Comparison of ENCODE assay signal across 8 mouse cellular contexts in genomic region chr5:114774403-114775051, GRCm38 (mm10). TPM values are rescaled to one million over a fixed set of nuclear protein-coding genes. Genes with fewer than 3 reads are reported as not detected.
A peak's percentile ranks its signal among the peaks of the same experiment; 100 is the strongest.
DNase-seq lines count a peak whose midpoint lies in the region; ATAC-seq and TF ChIP-seq lines count a peak whose summit lies in the region.

Gene Ankrd13a, plus strand, starts transcription at chr5:114774677.

- H3K79me2 ChIP-seq in C2C12 (ENCODE audit: control insufficient read depth, insufficient read depth) (peaks cover 80% of the 10 kb centered on the region), myocyte (ENCODE audit: control insufficient read depth, insufficient read depth) (peaks cover 68% of the 10 kb centered on the region)
- peaks cover 53% of the 10 kb centered on the region for H3K79me2 ChIP-seq in liver, adult 2 months (ENCODE audit: control insufficient read depth, insufficient read depth, low read length)

- H3K4me3 ChIP-seq in C2C12 (ENCODE audit: insufficient read depth, poor library complexity, severe bottlenecking) (peak within 1 kb of the TSS; percentile 89), myocyte (peak within 1 kb of the TSS; percentile 52)
- peak within 1 kb of the TSS; percentile 89 for H3K4me3 ChIP-seq in erythroblast, embryonic 14.5 days (replicated peaks)
- H3K4me3 ChIP-seq in heart, embryonic 11.5 days (ENCODE audit: low read depth, low read length), result peak within 1 kb of the TSS; percentile 100
- H3K4me3 ChIP-seq in kidney, embryonic 16.5 days (ENCODE audit: low read length), result peak within 1 kb of the TSS; percentile 85
- H3K4me3 ChIP-seq in liver, adult 2 months (ENCODE audit: insufficient read depth, low read depth, low read length), result peak within 1 kb of the TSS; percentile 57

- peaks cover 43% of the 10 kb centered on the region for H3K79me3 ChIP-seq in C2C12 (ENCODE audit: low read depth)

- no peak for TF ChIP-seq CTCF in C2C12 (IDR thresholded peaks at IDR 0.05; ENCODE audit: control insufficient read depth, insufficient read depth, insufficient read length)
- no peak for TF ChIP-seq CTCF in brain, embryonic 14.5 days (IDR thresholded peaks at IDR 0.05; ENCODE audit: borderline replicate concordance, extremely low read depth, insufficient read depth, insufficient read length)
- no peak for TF ChIP-seq CTCF in liver, adult 2 months (IDR thresholded peaks at IDR 0.05; ENCODE audit: low read depth, low read length)

- peak; percentile 98 for DNase-seq in brain, embryonic 14.5 days (ENCODE audit: low read depth)
- peak; percentile 81 for DNase-seq in liver, adult 2 months (ENCODE audit: extremely low read depth, low read depth, low spot score)
- peak; percentile 94 for DNase-seq in splenic B cell, adult 2 months (ENCODE audit: low read depth, low spot score)

- H3K27me3 ChIP-seq in C2C12 (ENCODE audit: control insufficient read depth, insufficient read depth, insufficient read length) (no peaks in the 10 kb centered on the region), myocyte (ENCODE audit: control insufficient read depth, insufficient read depth, insufficient read length) (no peaks in the 10 kb centered on the region)
- H3K27me3 ChIP-seq in erythroblast, embryonic 14.5 days (ENCODE audit: control insufficient read depth), result no peaks in the 10 kb centered on the region
- H3K27me3 ChIP-seq in heart, embryonic 11.5 days (ENCODE audit: control insufficient read depth, insufficient read depth, low read length), result no peaks in the 10 kb centered on the region
- no peaks in the 10 kb centered on the region for H3K27me3 ChIP-seq in kidney, embryonic 16.5 days (ENCODE audit: insufficient read depth, low read length)
- no peaks in the 10 kb centered on the region for H3K27me3 ChIP-seq in liver, adult 2 months (ENCODE audit: control insufficient read depth, insufficient read depth, low read length)
- no peaks in the 10 kb centered on the region for H3K27me3 ChIP-seq in splenic B cell, adult 2 months (ENCODE audit: control insufficient read depth, insufficient read depth, low read length, poor library complexity, severe bottlenecking)

- TF ChIP-seq POLR2A in brain, embryonic 14.5 days (IDR thresholded peaks at IDR 0.05; ENCODE audit: borderline replicate concordance, extremely low read depth, insufficient read depth, insufficient read length, poor library complexity, severe bottlenecking), result peak; percentile 83
- TF ChIP-seq POLR2A in liver, adult 2 months (IDR thresholded peaks at IDR 0.05; ENCODE audit: extremely low read depth, insufficient read depth, low read length), result peak; percentile 56
- peak; percentile 78 for TF ChIP-seq POLR2A in myocyte (IDR thresholded peaks at IDR 0.05; ENCODE audit: insufficient read length, low read depth)

- peak; percentile 84 for ATAC-seq in heart, embryonic 11.5 days (replicated peaks; ENCODE audit: insufficient number of reproducible peaks, low FRiP score, low TSS enrichment)
- peak; percentile 89 for ATAC-seq in kidney, embryonic 16.5 days (ENCODE audit: low FRiP score, low TSS enrichment)

- H3K9me3 ChIP-seq in erythroblast, embryonic 14.5 days (ENCODE audit: control insufficient read depth, low read length), result no peaks in the 10 kb centered on the region
- no peaks in the 10 kb centered on the region for H3K9me3 ChIP-seq in heart, embryonic 11.5 days (replicated peaks; ENCODE audit: control insufficient read depth, low read length)
- H3K9me3 ChIP-seq in kidney, embryonic 16.5 days (ENCODE audit: low read length), result no peaks in the 10 kb centered on the region

- H3K36me3 ChIP-seq in C2C12 (ENCODE audit: control insufficient read depth, insufficient read depth), result no peaks in the 10 kb centered on the region
- H3K36me3 ChIP-seq in erythroblast, embryonic 14.5 days (ENCODE audit: control insufficient read depth), result peaks cover 14% of the 10 kb centered on the region
- H3K36me3 ChIP-seq in heart, embryonic 11.5 days (ENCODE audit: control insufficient read depth, insufficient read depth, low read length), result no peaks in the 10 kb centered on the region
- H3K36me3 ChIP-seq in kidney, embryonic 16.5 days (ENCODE audit: insufficient read depth, low read length), result no peaks in the 10 kb centered on the region
- H3K36me3 ChIP-seq in liver, adult 2 months (ENCODE audit: control insufficient read depth, insufficient read depth, low read length), result no peaks in the 10 kb centered on the region
- no peaks in the 10 kb centered on the region for H3K36me3 ChIP-seq in myocyte (ENCODE audit: control insufficient read depth, insufficient read depth)
- H3K36me3 ChIP-seq in splenic B cell, adult 2 months (ENCODE audit: control insufficient read depth, insufficient read depth, low read length, poor library complexity, severe bottlenecking), result no peaks in the 10 kb centered on the region

- peak within 1 kb of the TSS; percentile 94 for H3K4me2 ChIP-seq in heart, embryonic 11.5 days
- peak within 1 kb of the TSS; percentile 98 for H3K4me2 ChIP-seq in kidney, embryonic 16.5 days (replicated peaks; ENCODE audit: low read depth, low read length)
- peak within 1 kb of the TSS; percentile 97 for H3K4me2 ChIP-seq in myocyte (ENCODE audit: low read depth)

- peaks cover 71% of the 10 kb centered on the region for H3K4me1 ChIP-seq in erythroblast, embryonic 14.5 days (ENCODE audit: control insufficient read depth)
- peaks cover 20% of the 10 kb centered on the region for H3K4me1 ChIP-seq in heart, embryonic 11.5 days (ENCODE audit: control insufficient read depth, insufficient read depth, low read length)
- H3K4me1 ChIP-seq in kidney, embryonic 16.5 days (ENCODE audit: insufficient read depth, low read length), result peaks cover 25% of the 10 kb centered on the region
- H3K4me1 ChIP-seq in liver, adult 2 months (ENCODE audit: control insufficient read depth, insufficient read depth, low read length), result peaks cover 10% of the 10 kb centered on the region

- H3ac ChIP-seq in C2C12 (ENCODE audit: control insufficient read depth, insufficient read length, low read depth) (peak within 1 kb of the TSS; percentile 92), myocyte (ENCODE audit: control insufficient read depth, insufficient read length) (peak within 1 kb of the TSS; percentile 99)

- H3K9ac ChIP-seq in heart, embryonic 11.5 days (ENCODE audit: low read depth, low read length), result peak within 1 kb of the TSS; percentile 95
- H3K9ac ChIP-seq in kidney, embryonic 16.5 days (replicated peaks; ENCODE audit: low read length), result peak within 1 kb of the TSS; percentile 96
- peak within 1 kb of the TSS; percentile 77 for H3K9ac ChIP-seq in liver, adult 2 months (ENCODE audit: low read depth, low read length)

- peak within 1 kb of the TSS; percentile 90 for H3K27ac ChIP-seq in heart, embryonic 11.5 days (ENCODE audit: low read depth, low read length)
- peak within 1 kb of the TSS; percentile 90 for H3K27ac ChIP-seq in kidney, embryonic 16.5 days (ENCODE audit: low read length)
- peak within 1 kb of the TSS; percentile 74 for H3K27ac ChIP-seq in liver, adult 2 months (replicated peaks; ENCODE audit: insufficient read depth, low read depth, low read length)

- WGBS in heart, embryonic 11.5 days (ENCODE audit: insufficient replicate concordance), result under 1% methylated on average over 49 of the region's 73 CpGs
- under 1% methylated on average over 64 of the region's 73 CpGs for WGBS in kidney, embryonic 16.5 days
- WGBS in liver, adult 2 months, result under 1% methylated on average over 64 of the region's 73 CpGs

TF ChIP-seq in C2C12, 6 proteins besides CTCF, POLR2A, EP300 and RAD21:
- no peak for TF ChIP-seq FOSL1 (IDR thresholded peaks at IDR 0.05; ENCODE audit: insufficient read depth, low read length, poor library complexity, severe bottlenecking)
- TF ChIP-seq USF1 (IDR thresholded peaks at IDR 0.05; ENCODE audit: low read depth), result no peak
- no peak for TF ChIP-seq MYOG (IDR thresholded peaks at IDR 0.05; ENCODE audit: control insufficient read depth, extremely low read depth, insufficient read length)
- TF ChIP-seq MAX (IDR thresholded peaks at IDR 0.05), result no peak
- TF ChIP-seq MYOD1 (IDR thresholded peaks at IDR 0.05; ENCODE audit: control insufficient read depth, insufficient read length, low read depth), result no peak
- no peak for TF ChIP-seq CEBPB (IDR thresholded peaks at IDR 0.05; ENCODE audit: low read depth)

TF ChIP-seq in myocyte, 11 proteins besides CTCF, POLR2A, EP300 and RAD21:
- TF ChIP-seq SRF (IDR thresholded peaks at IDR 0.05; ENCODE audit: control insufficient read depth, insufficient read length, low read depth) (no peak), USF1 (IDR thresholded peaks at IDR 0.05; ENCODE audit: low read depth) (peak; percentile 11), POLR2AphosphoS2 (IDR thresholded peaks at IDR 0.05; ENCODE audit: insufficient read length, low read depth) (peak; percentile 66), MAX (IDR thresholded peaks at IDR 0.05; ENCODE audit: low read depth) (no peak), MYOD1 (IDR thresholded peaks at IDR 0.05; ENCODE audit: control insufficient read depth in 1 of 3, insufficient read length in 2 of 3, low read depth in 2 of 3) (peak in 1 of 3 experiments; percentile 1), E2F4 (IDR thresholded peaks at IDR 0.05; ENCODE audit: insufficient read depth) (peak; percentile 21), CEBPB (IDR thresholded peaks at IDR 0.05; ENCODE audit: insufficient read depth, poor library complexity, severe bottlenecking) (no peak), MYOG (IDR thresholded peaks at IDR 0.05; ENCODE audit: control insufficient read depth in 1 of 3, insufficient read depth in 1 of 3, insufficient read length in 2 of 3, low read depth in 2 of 3) (peak in 1 of 3 experiments; percentile 8), TCF3 (IDR thresholded peaks at IDR 0.05; ENCODE audit: insufficient read length, low read depth) (no peak), TCF12 (IDR thresholded peaks at IDR 0.05; ENCODE audit: insufficient read depth, poor library complexity, severe bottlenecking) (no peak)

RNA-seq across cellular contexts. Expression of gene Ankrd13a, which starts in this region (rescaled TPM):
- polyA plus RNA-seq in C2C12 (2012; fragmentation: generic; extraction: Trizol) (55.2 TPM), myocyte (2012; fragmentation: generic; extraction: Trizol) (51.2 TPM)
- 51.3 and 58.6 TPM in 2 replicates for polyA plus RNA-seq in brain, embryonic 14.5 days (2012; rRNA removed)
- 15.2 TPM in 2 replicates for polyA plus RNA-seq in erythroblast, embryonic 14.5 days (2012)
- polyA plus RNA-seq in heart, embryonic 11.5 days (2014; fragmentation: Nextera tagmentation; extraction: Ambion mirVana), result 37.6 and 39.7 TPM in 2 replicates
- polyA plus RNA-seq in kidney, embryonic 16.5 days (2015; fragmentation: Nextera tagmentation; extraction: Ambion mirVana), result 15.6 and 33.9 TPM in 2 replicates
- 11.4 and 14.7 TPM in 2 replicates for total RNA-seq in liver, adult 2 months (2014; rRNA removed)
- 15.9 and 19.1 TPM in 2 replicates for polyA plus RNA-seq in liver, adult 2 months (2012; rRNA removed)

Comparison
In these comparisons a context has a peak if more than half of its experiments do, and no peak if none do; other contexts are left out.
1. Peak in every context shown above with its lines: DNase-seq, ATAC-seq, H3K4me3 ChIP-seq and H3K27ac ChIP-seq.